ENCODE assay signal across 17 mouse cellular contexts in genomic region chr2:154183061-154183460, GRCm38 (mm10). TPM values are rescaled to one million over a fixed set of nuclear protein-coding genes. Genes with fewer than 3 reads are reported as not detected.
"Had no signal": no experiment of that assay in that cellular context is flagged by ENCODE, and none has a peak within 500 bp of the region (broad histone marks: within the 10 kb centered on the region; RNA-seq: fewer than 3 reads in every experiment).

No protein-coding gene starts in this region.

RNA-seq across cellular contexts. Expression of gene Bpifb1, which starts 7.6 kb away (rescaled TPM):
- total RNA-seq: gastrocnemius, adult 2 months; gastrocnemius, postnatal 10 days; gastrocnemius, postnatal 25 days; gastrocnemius, postnatal 4 days; granulocyte monocyte progenitor cell, adult 5-6 weeks; heart, postnatal 36 days; hematopoietic stem cell, adult 5-6 weeks had no signal

RNA-seq across cellular contexts. Expression of gene Bpifa5, which starts 20.7 kb away (rescaled TPM):
- total RNA-seq: gastrocnemius, adult 2 months; gastrocnemius, postnatal 10 days; gastrocnemius, postnatal 25 days; gastrocnemius, postnatal 4 days; granulocyte monocyte progenitor cell, adult 5-6 weeks; heart, adult 2 months; heart, postnatal 14 days; heart, postnatal 36 days; hematopoietic stem cell, adult 5-6 weeks; hindbrain, postnatal 0 days; layer of hippocampus, adult 18-20 months; layer of hippocampus, adult 8-10 months; layer of hippocampus, postnatal 14 days; layer of hippocampus, postnatal 36 days; left cerebral cortex, adult 2 months; left cerebral cortex, postnatal 14 days; left cerebral cortex, postnatal 36 days had no signal

RNA-seq across cellular contexts. Expression of gene Bpifa1, which starts 40.4 kb away (rescaled TPM):
- total RNA-seq: gastrocnemius, adult 2 months; gastrocnemius, postnatal 10 days; gastrocnemius, postnatal 25 days; gastrocnemius, postnatal 4 days; granulocyte monocyte progenitor cell, adult 5-6 weeks; heart, adult 2 months; heart, postnatal 36 days; hematopoietic stem cell, adult 5-6 weeks; hindbrain, postnatal 0 days; layer of hippocampus, adult 18-20 months; layer of hippocampus, adult 8-10 months; layer of hippocampus, postnatal 14 days; layer of hippocampus, postnatal 36 days; left cerebral cortex, adult 2 months; left cerebral cortex, postnatal 14 days; left cerebral cortex, postnatal 36 days had no signal

RNA-seq across cellular contexts. Expression of gene Bpifb5, which starts 40.5 kb away (rescaled TPM):
- total RNA-seq: gastrocnemius, adult 2 months; gastrocnemius, postnatal 10 days; gastrocnemius, postnatal 25 days; heart, adult 2 months; heart, postnatal 14 days; heart, postnatal 36 days; hindbrain, postnatal 0 days; layer of hippocampus, adult 18-20 months; layer of hippocampus, adult 8-10 months; layer of hippocampus, postnatal 14 days; layer of hippocampus, postnatal 36 days; left cerebral cortex, adult 2 months; left cerebral cortex, postnatal 14 days; left cerebral cortex, postnatal 36 days had no signal

RNA-seq across cellular contexts. Expression of gene Bpifa3, which starts 52.9 kb away (rescaled TPM):
- total RNA-seq: gastrocnemius, adult 2 months; gastrocnemius, postnatal 10 days; gastrocnemius, postnatal 25 days; gastrocnemius, postnatal 4 days; granulocyte monocyte progenitor cell, adult 5-6 weeks; heart, adult 2 months; heart, postnatal 14 days; heart, postnatal 36 days; hematopoietic stem cell, adult 5-6 weeks; hindbrain, postnatal 0 days; layer of hippocampus, adult 18-20 months; layer of hippocampus, adult 8-10 months; layer of hippocampus, postnatal 14 days; layer of hippocampus, postnatal 36 days; left cerebral cortex, adult 2 months; left cerebral cortex, postnatal 14 days; left cerebral cortex, postnatal 36 days had no signal
